Mouse (Mus musculus): Measurements from ENCODE around the gene Ccdc184. TPM values are rescaled to one million over a fixed set of nuclear protein-coding genes. Genes with fewer than 3 reads are reported as not detected.
A peak's percentile ranks its signal among the peaks of the same experiment; 100 is the strongest.

Gene Ccdc184
- total RNA-seq, 2 experiments from 2014 or later, result not detected

DNA sequence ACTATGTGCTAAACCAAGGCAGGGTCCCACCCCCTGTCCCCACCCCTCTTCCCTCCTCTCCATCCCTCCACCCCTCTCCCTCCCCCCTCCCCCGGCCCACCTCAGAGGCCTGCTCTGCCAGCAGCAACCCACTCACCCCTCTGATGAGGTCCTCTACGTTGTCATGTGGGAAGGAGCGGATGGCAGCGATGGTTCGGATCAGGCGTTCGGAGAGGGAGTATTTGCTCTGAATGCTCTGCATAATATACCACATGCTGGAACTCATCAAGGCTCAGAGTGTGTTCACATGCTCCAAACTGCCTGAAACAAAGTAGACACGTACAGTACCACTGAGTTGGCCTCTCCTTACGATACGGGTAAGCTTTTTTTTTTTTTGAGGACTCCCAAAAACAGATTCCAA, 24.4 kb upstream of the Ccdc184 start:
- Histone ChIP-seq H3K27ac (peak overlapping the region; percentile 86; the same call in 1 of the 2 replicates), H3K4me3 (peak overlapping the region; percentile 9; the same call in 1 of the 2 replicates)
- no peak for DNase-seq
- TF ChIP-seq CTCF (IDR thresholded peaks at IDR 0.05), result no peak
- intact Hi-C loops (cut with DNase I), result no loop called here

- Histone ChIP-seq H3K4me3 (peak overlapping the region; percentile 88), H3K27ac (peak overlapping the region; percentile 99)
- intact Hi-C loops (cut with DNase I), result loop anchor here (1.0 kb wide), 1 partner anchor 31 kb away; no protein-coding TSS in a partner anchor
- DNase-seq, result peak; percentile 75
- no peak for TF ChIP-seq CTCF (IDR thresholded peaks at IDR 0.05)
Observed at GRCm38 (mm10) chr15:98144861-98145507, 22.0 kb upstream of the Ccdc184 start.

DNA sequence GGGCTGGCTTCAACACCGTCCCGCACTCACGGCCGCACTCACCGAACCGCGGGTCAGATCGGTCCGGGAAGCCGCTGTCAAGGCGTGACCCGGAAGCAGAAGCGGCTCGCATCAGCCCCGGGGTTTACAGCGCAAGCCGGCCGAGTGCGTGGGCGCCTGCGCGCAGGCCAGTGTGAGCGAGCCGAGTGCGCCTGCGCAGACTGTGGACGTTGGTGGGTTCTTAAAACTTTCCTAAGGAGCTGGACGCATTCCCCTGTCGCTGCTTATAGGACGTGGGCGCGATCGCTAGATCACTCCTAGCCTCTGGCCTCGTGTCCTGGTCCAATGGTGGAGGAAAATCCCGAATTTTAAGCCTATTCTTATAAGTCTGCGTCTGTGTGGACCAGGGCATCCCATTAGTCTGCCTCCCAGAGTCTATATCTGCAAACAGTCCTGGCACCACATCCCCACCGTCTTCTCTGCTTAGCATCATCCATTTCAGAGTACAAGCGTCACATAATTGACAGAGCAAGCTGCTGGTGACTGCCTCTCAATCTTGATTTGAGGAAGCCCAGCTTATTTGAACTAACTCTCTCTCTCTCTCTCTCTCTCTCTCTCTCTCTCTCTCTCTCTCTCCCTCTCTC, 21.3 kb upstream of the Ccdc184 start:
- intact Hi-C loops (cut with DNase I), result loop anchor here (1.0 kb wide), 1 partner anchor 31 kb away; no protein-coding TSS in a partner anchor
- DNase-seq, result peak; percentile 97
- H3K27ac ChIP-seq, result peak overlapping the region; percentile 99
- no peak for TF ChIP-seq CTCF (IDR thresholded peaks at IDR 0.05)
- peak overlapping the region; percentile 88 for H3K4me3 ChIP-seq

DNA sequence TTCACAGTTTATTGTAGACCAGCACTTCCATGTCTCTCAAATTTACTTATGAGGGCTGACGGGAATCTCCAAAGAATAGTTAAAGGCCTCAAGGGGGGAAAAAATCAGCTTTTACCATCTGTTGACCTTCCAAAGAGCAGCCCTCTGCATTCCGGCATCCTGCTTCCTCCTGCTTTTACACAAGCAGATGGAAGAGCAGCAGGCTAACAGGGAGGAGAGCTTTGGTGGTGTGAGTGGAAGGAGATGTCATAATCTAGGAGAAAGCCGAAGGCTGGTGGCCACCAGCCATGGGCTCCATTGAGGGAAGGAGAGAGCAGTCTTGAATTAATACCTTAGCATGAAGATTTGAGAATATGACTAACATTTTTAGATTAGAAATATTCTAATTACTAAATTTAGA, 18.6 kb upstream of the Ccdc184 start:
- Histone ChIP-seq H3K27ac (peak overlapping the region; percentile 95), H3K4me3 (no peak overlapping the region)
- intact Hi-C loops (cut with DNase I), result loop anchor here (2.0 kb wide), 1 partner anchor 40 kb away; no protein-coding TSS in a partner anchor
- no peak for TF ChIP-seq CTCF (IDR thresholded peaks at IDR 0.05)
- DNase-seq, result no peak

DNA sequence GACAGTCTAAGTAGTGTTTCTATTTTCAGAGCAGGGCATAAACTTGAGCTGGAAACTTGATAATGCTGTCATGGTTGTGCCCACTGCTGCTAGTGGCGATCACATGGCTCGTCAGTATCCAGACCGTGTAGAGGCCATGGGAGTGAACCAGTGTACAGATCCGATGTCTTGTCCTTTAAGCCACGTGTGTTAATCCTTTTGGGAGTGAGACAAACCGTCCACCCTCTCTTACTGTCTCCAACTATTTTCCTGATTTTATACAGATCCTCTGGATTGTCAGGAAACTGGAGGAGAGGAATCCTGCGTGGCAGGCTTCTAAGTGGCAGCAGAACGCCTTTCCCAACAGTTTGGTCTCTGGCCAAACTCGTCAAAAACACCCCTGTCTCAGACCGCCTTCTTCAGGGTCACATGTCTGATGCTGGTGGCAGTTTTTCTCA, 17.8 kb upstream of the Ccdc184 start:
- no peak for TF ChIP-seq CTCF (IDR thresholded peaks at IDR 0.05)
- H3K4me3 ChIP-seq, result peak overlapping the region; percentile 42
- peak; percentile 77 for DNase-seq
- intact Hi-C loops (cut with DNase I), result loop anchor here (2.0 kb wide), 1 partner anchor 40 kb away; no protein-coding TSS in a partner anchor
- peak overlapping the region; percentile 95 for H3K27ac ChIP-seq

DNA sequence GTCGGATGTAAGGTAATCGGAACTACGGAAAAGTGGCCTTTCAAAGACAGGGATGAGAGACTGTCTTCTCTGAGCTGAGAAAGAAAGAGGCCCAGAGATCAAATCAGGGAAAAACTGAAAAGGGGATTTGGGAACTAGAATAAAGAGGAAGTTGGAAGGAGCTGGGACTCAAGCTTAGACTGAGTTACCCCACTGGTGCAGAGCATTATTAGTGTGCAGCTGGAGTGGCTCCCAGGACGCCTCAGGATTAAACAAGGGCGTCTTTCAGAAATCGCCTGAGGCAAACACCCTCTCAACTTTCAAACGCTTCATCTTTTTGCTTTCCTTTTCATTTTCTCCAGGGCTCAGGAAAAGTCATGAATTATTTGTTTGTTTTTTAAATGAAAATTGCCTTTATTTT, 14.0 kb upstream of the Ccdc184 start:
- intact Hi-C loops (cut with DNase I), result loop anchor here (1.0 kb wide), 1 partner anchor 63 kb away; no protein-coding TSS in a partner anchor
- TF ChIP-seq CTCF (IDR thresholded peaks at IDR 0.05), result no peak
- no peak for DNase-seq
- H3K4me3 ChIP-seq, result no peak overlapping the region
- H3K27ac ChIP-seq, result peak overlapping the region; percentile 82

DNA sequence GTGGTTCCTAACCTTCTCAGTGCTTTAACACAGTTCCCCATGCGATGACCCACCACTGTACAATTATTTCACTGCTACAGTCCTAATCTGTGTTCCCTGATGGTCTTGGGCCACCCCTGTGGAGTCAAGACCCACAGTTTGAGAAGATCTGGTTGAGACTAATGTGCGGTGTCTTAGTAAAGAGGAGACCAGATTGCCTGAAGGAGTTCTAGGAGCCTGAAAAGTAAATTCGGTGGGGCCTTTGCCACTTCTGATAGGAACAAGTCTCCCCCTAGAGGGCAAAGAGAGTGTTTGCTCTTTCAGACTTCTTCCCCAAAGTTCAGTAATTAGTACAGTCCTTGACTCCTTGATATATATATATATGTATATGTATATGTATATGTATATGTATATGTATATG, 13.3 kb upstream of the Ccdc184 start:
- Histone ChIP-seq H3K4me3 (no peak overlapping the region), H3K27ac (peak overlapping the region; percentile 82)
- TF ChIP-seq CTCF (IDR thresholded peaks at IDR 0.05), result peak; percentile 77
- intact Hi-C loops (cut with DNase I), result loop anchor here (1.0 kb wide), 1 partner anchor 63 kb away; no protein-coding TSS in a partner anchor
- DNase-seq, result no peak

DNA sequence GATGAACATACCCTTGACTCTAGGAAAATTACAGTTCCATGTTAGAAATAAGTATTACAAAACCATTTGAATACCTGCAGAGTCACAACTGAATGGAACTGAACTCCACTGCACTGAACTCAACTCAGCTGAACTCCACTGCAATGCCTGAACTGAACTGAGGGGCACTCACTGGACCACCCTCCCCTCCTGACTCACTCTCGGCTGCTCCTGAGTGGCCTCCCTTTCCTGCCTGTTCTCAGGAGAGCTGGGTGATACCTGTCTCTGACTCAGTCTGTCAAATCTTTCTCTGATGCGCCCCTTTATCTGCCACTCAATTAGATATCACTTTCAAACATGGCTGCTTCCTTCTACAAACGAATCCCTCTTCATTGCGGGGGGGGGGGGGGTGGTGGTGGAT, 12.8 kb upstream of the Ccdc184 start:
- intact Hi-C loops (cut with DNase I), result no loop called here
- TF ChIP-seq CTCF (IDR thresholded peaks at IDR 0.05), result no peak
- Histone ChIP-seq H3K4me3 (no peak overlapping the region), H3K27ac (no peak overlapping the region)
- DNase-seq, result no peak

DNA sequence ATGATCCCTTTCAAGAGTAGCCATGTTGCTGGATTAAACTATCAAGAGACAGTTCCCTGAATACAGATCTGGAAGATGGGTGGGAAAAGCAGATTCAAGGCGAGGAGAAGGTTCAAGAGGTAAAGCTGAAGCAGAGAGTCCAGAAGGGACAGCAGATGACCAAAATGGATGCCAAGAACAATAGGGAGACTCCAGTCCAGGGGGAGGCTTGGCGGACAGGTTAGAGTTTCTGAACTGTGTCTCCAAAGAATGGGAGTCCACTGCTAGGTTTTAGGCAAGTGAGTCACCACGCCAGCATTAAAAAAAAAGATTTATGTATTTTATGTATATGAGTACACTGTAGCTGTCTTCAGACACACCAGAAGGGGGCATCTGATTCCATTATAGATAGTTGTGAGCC, 12.3 kb upstream of the Ccdc184 start:
- DNase-seq, result no peak
- no peak overlapping the region for H3K4me3 ChIP-seq
- no peak for TF ChIP-seq CTCF (IDR thresholded peaks at IDR 0.05)
- H3K27ac ChIP-seq, result no peak overlapping the region
- intact Hi-C loops (cut with DNase I), result loop anchor here (5.0 kb wide), 1 partner anchor 192 kb away; the partner anchor contains the start of gene Tmem106c

DNA sequence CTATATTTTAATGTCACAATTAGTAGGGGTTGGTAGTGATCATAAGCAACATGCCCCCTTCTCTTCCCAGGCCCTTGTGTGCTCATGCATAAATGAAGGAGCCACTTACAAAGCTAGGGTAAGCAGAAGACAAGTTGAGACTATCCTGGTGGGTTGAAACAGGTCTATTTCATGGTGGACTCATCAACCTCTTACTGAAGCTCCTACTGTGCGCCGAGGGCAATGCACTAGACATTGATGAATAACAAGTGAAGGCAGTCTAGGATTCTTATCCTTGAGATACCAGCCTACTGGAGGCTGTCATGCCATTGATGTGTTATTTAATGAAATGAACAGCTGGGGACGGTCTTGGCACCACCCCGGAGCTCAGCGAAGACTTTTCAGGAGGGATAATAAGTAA, 11.7 kb upstream of the Ccdc184 start:
- intact Hi-C loops (cut with DNase I), result loop anchor here (5.0 kb wide), 1 partner anchor 193 kb away; the partner anchor contains the start of gene Tmem106c
- Histone ChIP-seq H3K27ac (no peak overlapping the region), H3K4me3 (no peak overlapping the region)
- no peak for DNase-seq
- TF ChIP-seq CTCF (IDR thresholded peaks at IDR 0.05), result no peak

DNA sequence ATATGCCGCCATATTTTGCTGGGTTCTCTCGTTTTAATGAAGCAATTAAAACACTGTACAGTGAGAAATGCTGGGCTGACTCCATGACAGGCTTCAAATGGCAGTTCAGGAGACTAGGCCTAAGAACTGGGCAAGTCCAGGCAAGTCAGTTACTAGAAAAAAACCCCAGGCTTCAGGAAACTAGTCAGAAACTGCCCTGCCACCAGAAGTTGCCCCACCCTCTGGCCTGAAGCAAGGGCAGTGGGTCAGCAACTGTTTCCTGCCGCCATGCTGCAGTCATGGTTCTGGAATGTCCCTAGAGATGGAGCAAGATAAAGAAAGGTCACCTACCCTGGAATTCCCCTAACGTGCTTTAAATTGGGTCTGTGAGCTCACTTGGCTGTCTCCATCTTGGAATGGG, 11.0 kb upstream of the Ccdc184 start:
- no peak overlapping the region for H3K27ac ChIP-seq
- no peak for DNase-seq
- intact Hi-C loops (cut with DNase I), result loop anchor here (5.0 kb wide), 1 partner anchor 194 kb away; the partner anchor contains the start of gene Tmem106c
- no peak overlapping the region for H3K4me3 ChIP-seq
- no peak for TF ChIP-seq CTCF (IDR thresholded peaks at IDR 0.05)

DNA sequence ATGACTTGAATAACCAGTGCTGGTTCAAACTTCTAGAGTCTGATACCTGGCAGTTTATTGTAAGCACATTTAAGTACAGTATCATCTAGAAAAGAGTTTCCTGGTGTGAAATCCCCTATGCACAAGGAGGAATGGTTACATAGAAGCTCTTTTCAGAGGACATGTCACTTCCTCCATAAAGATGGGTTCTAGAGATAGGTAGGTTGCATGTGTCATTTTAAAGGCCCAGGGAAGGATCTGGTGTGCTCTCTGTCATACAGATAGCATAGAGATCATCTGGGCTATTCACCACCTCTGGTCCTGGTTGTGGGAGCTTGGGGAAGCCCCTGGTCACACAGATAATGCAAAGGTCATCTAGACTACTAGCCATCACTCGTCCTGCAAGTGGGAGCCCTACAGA, 9.7 kb upstream of the Ccdc184 start:
- intact Hi-C loops (cut with DNase I), result loop anchor here (5.0 kb wide), 1 partner anchor 195 kb away; the partner anchor contains the start of gene Tmem106c

More for the DNA sequence above, 9.7 kb upstream of the Ccdc184 start:
- H3K27ac ChIP-seq, result no peak overlapping the region
- H3K4me3 ChIP-seq, result no peak overlapping the region
- DNase-seq, result no peak
- TF ChIP-seq CTCF (IDR thresholded peaks at IDR 0.05), result no peak

Measured in gastrocnemius, adult 2 months (tissue).